Mouse (Mus musculus): Measurements from ENCODE around the gene Tekt5.

GRCm38 (mm10) chr16:10394699-10395540, at the start of gene Tekt5:
- TF ChIP-seq CTCF (IDR thresholded peaks at IDR 0.05; ENCODE audit: low read depth) (peak; percentile 50), EP300 (IDR thresholded peaks at IDR 0.05; ENCODE audit: low read depth) (no peak)

All from heart, postnatal 0 days (tissue).